Mouse (Mus musculus): ENCODE measurements around the gene Zfp719.

Gene Zfp719

GRCm38 (mm10) chr7:43579440-43580171 is at the start of gene Zfp719:
Zfp719 (plus strand) TSS chr7:43579610.
- DNase-seq (ENCODE audit: low spot score) = peak; percentile 96

GRCm38 (mm10) chr7:43530216-43530785 is 49.1 kb upstream of the Zfp719 start:
- DNase-seq (ENCODE audit: low spot score) = no peak

GRCm38 (mm10) chr7:43532936-43533505 is 46.4 kb upstream of the Zfp719 start:
- DNase-seq (ENCODE audit: low spot score) = no peak

GRCm38 (mm10) chr7:43538524-43538923 is 40.9 kb upstream of the Zfp719 start:
- DNase-seq (ENCODE audit: low spot score) = no peak

GRCm38 (mm10) chr7:43544225-43544977 is 35.0 kb upstream of the Zfp719 start, which contains the start of gene Cd33:
Cd33 (minus strand) TSS chr7:43544428.
- no peak for DNase-seq (ENCODE audit: low spot score)

- no peak for DNase-seq (ENCODE audit: low spot score)
Observed at GRCm38 (mm10) chr7:43545656-43546545, 33.5 kb upstream of the Zfp719 start.

GRCm38 (mm10) chr7:43547666-43548065 is 31.7 kb upstream of the Zfp719 start:
- DNase-seq (ENCODE audit: low spot score) = no peak

- no peak for DNase-seq (ENCODE audit: low spot score)
Observed at GRCm38 (mm10) chr7:43548206-43548605, 31.2 kb upstream of the Zfp719 start.

GRCm38 (mm10) chr7:43553153-43553552 is 26.3 kb upstream of the Zfp719 start:
- no peak for DNase-seq (ENCODE audit: low spot score)

- peak; percentile 45 for DNase-seq (ENCODE audit: low spot score)
Observed at GRCm38 (mm10) chr7:43554550-43554949, 24.9 kb upstream of the Zfp719 start.

- no peak for DNase-seq (ENCODE audit: low spot score)
Observed at GRCm38 (mm10) chr7:43555351-43555750, 24.1 kb upstream of the Zfp719 start.

GRCm38 (mm10) chr7:43556901-43557300 is 22.5 kb upstream of the Zfp719 start:
- DNase-seq (ENCODE audit: low spot score) = no peak

- peak; percentile 84 for DNase-seq (ENCODE audit: low spot score)
Observed at GRCm38 (mm10) chr7:43562006-43562633, 17.3 kb upstream of the Zfp719 start, which contains the start of gene Zfp658. Zfp658 (plus strand) TSS chr7:43562256.

GRCm38 (mm10) chr7:43562651-43563070 is 16.7 kb upstream of the Zfp719 start:
- DNase-seq (ENCODE audit: low spot score) = no peak

GRCm38 (mm10) chr7:43563300-43563699 is 16.1 kb upstream of the Zfp719 start:
- peak; percentile 6 for DNase-seq (ENCODE audit: low spot score)

GRCm38 (mm10) chr7:43571216-43571615 is 8.2 kb upstream of the Zfp719 start:
- DNase-seq (ENCODE audit: low spot score) = no peak

GRCm38 (mm10) chr7:43580526-43580925 is 1.1 kb downstream of the Zfp719 start:
- DNase-seq (ENCODE audit: low spot score) = peak; percentile 9

GRCm38 (mm10) chr7:43584790-43585189 is 5.4 kb downstream of the Zfp719 start:
- no peak for DNase-seq (ENCODE audit: low spot score)

GRCm38 (mm10) chr7:43601884-43602283 is 22.5 kb downstream of the Zfp719 start:
- DNase-seq (ENCODE audit: low spot score) = no peak

- no peak for DNase-seq (ENCODE audit: low spot score)
Observed at GRCm38 (mm10) chr7:43606896-43607742, 27.7 kb downstream of the Zfp719 start, which contains the start of gene Zfp819. Zfp819 (plus strand) TSS chr7:43607169.
